Mouse (Mus musculus): ENCODE results near the gene Fam173b. TPM values are rescaled to one million over a fixed set of nuclear protein-coding genes. Genes with fewer than 3 reads are reported as not detected.
"Not testable (repeated sequence)": the region's sequence is repeated elsewhere in the genome, so short reads cannot be mapped to it uniquely, and the experiment has no call there.

The Fam173b gene
- total and polyA plus RNA-seq, 3 experiments, result 3.1 to 6.8 (median 6.6) TPM

DNA sequence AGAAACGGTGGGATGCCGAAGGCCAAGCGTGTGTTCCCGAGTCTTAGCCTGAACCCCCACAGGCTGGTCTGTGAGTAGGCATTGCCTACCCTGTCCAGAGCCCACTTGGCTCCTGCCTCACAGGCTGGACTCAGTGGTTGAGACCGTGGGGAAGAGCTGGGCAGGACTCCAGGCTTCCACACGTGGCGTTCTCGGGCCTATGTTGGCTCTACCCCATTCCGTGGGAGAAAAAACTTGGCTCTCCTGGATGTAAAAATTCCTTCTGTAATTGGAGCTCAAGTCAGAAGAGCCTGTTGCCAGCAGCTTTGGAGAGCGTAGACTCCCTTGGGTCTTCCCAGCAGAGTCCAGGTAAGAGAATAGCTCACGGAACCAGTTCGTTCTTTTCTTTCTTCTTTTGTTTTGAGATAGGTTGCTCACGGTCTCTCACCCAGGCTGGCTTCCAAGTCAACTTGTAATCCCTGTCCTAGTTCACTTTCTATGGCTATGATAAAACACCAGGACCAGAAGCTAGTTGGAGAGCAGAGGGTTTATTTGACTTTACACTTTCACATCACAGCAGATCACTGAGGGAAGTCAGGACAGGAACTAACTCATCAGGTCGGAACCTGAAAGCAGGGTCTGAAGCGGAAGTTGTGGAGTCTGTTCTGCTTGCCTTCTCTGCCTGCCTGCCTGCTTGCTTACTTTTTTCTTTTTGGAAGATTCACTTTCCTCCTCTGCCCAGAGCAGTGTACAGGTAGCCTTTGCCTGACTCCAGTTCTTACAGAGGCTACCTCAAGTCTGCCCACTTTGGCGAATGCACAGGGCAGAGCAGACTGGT is 29.5 kb upstream of the Fam173b start:
- Histone ChIP-seq H3K4me3 (ENCODE audit: low read depth, low read length) (no peak overlapping the region), H3K9me3 (replicated peaks) (no peaks in the 10 kb centered on the region), H3K27me3 (ENCODE audit: insufficient read depth, low read length) (peaks cover 18% of the 10 kb centered on the region), H3K4me1 (ENCODE audit: insufficient read depth, low read depth, low read length) (0 out of 2 replicates have a peak, but pooled peaks cover 5% of the 10 kb centered on the region), H3K36me3 (replicated peaks) (no peaks in the 10 kb centered on the region)
- ATAC-seq (ENCODE audit: extremely low read depth, insufficient number of reproducible peaks, low FRiP score, poor library complexity, severe bottlenecking), result no peak
- TF ChIP-seq TAL1 (conservative IDR thresholded peaks at IDR 0.05; ENCODE audit: low read depth, low read length), result no peak
- no peak for TF ChIP-seq GATA2 (IDR thresholded peaks at IDR 0.05; ENCODE audit: borderline replicate concordance, low read depth, low read length)
- TF ChIP-seq GATA1 (IDR thresholded peaks at IDR 0.05; ENCODE audit: borderline replicate concordance, low read length), result no peak
- no peak for TF ChIP-seq POLR2AphosphoS5 (IDR thresholded peaks at IDR 0.05; ENCODE audit: insufficient replicate concordance, low read depth, low read length)
- no peak for TF ChIP-seq CTCF (IDR thresholded peaks at IDR 0.05; ENCODE audit: low read depth, low read length)
- DNase-seq (ENCODE audit: low spot score), result no peak

- no peak for TF ChIP-seq TAL1 (conservative IDR thresholded peaks at IDR 0.05; ENCODE audit: low read depth, low read length)
- no peak for TF ChIP-seq GATA1 (IDR thresholded peaks at IDR 0.05; ENCODE audit: borderline replicate concordance, low read length)
- TF ChIP-seq GATA2 (IDR thresholded peaks at IDR 0.05; ENCODE audit: borderline replicate concordance, low read depth, low read length), result no peak
- no peak for TF ChIP-seq POLR2AphosphoS5 (IDR thresholded peaks at IDR 0.05; ENCODE audit: insufficient replicate concordance, low read depth, low read length)
- TF ChIP-seq CTCF (IDR thresholded peaks at IDR 0.05; ENCODE audit: low read depth, low read length), result no peak
- DNase-seq (ENCODE audit: low spot score) (no peak), ATAC-seq (ENCODE audit: extremely low read depth, insufficient number of reproducible peaks, low FRiP score, poor library complexity, severe bottlenecking) (peak; percentile 69)
- peaks cover 18% of the 10 kb centered on the region for H3K27me3 ChIP-seq (ENCODE audit: insufficient read depth, low read length)
- no peak overlapping the region for H3K4me3 ChIP-seq (ENCODE audit: low read depth, low read length)
- peaks cover 3% of the 10 kb centered on the region; the same call in 1 of the 2 replicates for H3K4me1 ChIP-seq (ENCODE audit: insufficient read depth, low read depth, low read length)
- H3K36me3 ChIP-seq (replicated peaks), result no peaks in the 10 kb centered on the region
- H3K9me3 ChIP-seq (replicated peaks), result no peaks in the 10 kb centered on the region
These were observed 28.4 kb upstream of the Fam173b start for GRCm38 (mm10) chr15:31573287-31573686.

DNA sequence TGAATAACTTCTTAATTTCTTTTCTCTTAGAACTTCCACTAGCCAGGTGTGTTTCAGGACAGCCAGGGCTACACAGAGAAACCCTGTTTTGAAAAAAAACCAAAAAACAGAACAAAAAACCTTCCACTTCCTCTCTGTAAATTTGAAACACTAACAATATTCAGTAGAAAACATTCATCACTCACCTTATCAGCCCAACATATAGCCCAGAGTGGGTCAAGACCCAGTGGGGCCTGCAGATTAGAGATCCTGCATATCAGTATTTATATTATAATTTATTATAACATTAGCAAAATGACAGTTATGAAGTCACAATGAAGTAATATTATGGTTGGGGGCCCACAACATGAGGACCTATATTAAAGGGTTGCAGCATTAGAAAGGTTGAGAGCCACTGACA is 28.0 kb upstream of the Fam173b start:
- TF ChIP-seq TAL1 (conservative IDR thresholded peaks at IDR 0.05; ENCODE audit: low read depth, low read length) (no peak), CTCF (IDR thresholded peaks at IDR 0.05; ENCODE audit: low read depth, low read length) (no peak), POLR2AphosphoS5 (IDR thresholded peaks at IDR 0.05; ENCODE audit: insufficient replicate concordance, low read depth, low read length) (no peak), GATA1 (IDR thresholded peaks at IDR 0.05; ENCODE audit: borderline replicate concordance, low read length) (no peak), GATA2 (IDR thresholded peaks at IDR 0.05; ENCODE audit: borderline replicate concordance, low read depth, low read length) (no peak)
- peaks cover 3% of the 10 kb centered on the region; the same call in 1 of the 2 replicates for H3K4me1 ChIP-seq (ENCODE audit: insufficient read depth, low read depth, low read length)
- no peaks in the 10 kb centered on the region for H3K36me3 ChIP-seq (replicated peaks)
- H3K27me3 ChIP-seq (ENCODE audit: insufficient read depth, low read length), result peaks cover 16% of the 10 kb centered on the region
- ATAC-seq (ENCODE audit: extremely low read depth, insufficient number of reproducible peaks, low FRiP score, poor library complexity, severe bottlenecking) (no peak), DNase-seq (ENCODE audit: low spot score) (no peak)
- H3K4me3 ChIP-seq (ENCODE audit: low read depth, low read length), result no peak overlapping the region
- H3K9me3 ChIP-seq (replicated peaks), result no peaks in the 10 kb centered on the region

DNA sequence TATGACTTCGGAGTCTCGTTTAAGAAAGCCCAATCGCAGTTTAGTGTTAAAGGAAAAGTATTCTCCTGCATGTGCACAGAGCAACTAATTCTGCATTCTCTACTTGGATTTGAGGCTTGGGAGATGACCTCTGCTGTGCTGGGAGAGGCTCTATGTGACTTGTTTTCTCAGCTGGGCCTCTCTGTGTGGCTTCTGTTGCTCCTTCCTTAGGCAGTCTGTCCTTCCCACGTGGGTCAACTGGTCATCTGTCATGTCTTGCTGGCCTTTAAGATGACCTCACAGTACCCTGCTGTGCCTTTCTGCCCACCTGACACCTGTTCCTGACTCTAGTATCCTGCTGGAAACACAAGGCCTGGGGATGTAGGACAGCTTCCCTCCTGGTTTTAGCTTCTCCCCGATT is 25.6 kb upstream of the Fam173b start:
- Histone ChIP-seq H3K4me3 (ENCODE audit: low read depth, low read length) (no peak overlapping the region), H3K27me3 (ENCODE audit: insufficient read depth, low read length) (peaks cover 3% of the 10 kb centered on the region), H3K4me1 (ENCODE audit: insufficient read depth, low read depth, low read length) (peaks cover 3% of the 10 kb centered on the region; the same call in 1 of the 2 replicates), H3K9me3 (replicated peaks) (no peaks in the 10 kb centered on the region), H3K36me3 (replicated peaks) (no peaks in the 10 kb centered on the region)
- ATAC-seq (ENCODE audit: extremely low read depth, insufficient number of reproducible peaks, low FRiP score, poor library complexity, severe bottlenecking) (no peak), DNase-seq (ENCODE audit: low spot score) (no peak)
- TF ChIP-seq POLR2AphosphoS5 (IDR thresholded peaks at IDR 0.05; ENCODE audit: insufficient replicate concordance, low read depth, low read length), result no peak
- TF ChIP-seq CTCF (IDR thresholded peaks at IDR 0.05; ENCODE audit: low read depth, low read length), result no peak
- TF ChIP-seq GATA1 (IDR thresholded peaks at IDR 0.05; ENCODE audit: borderline replicate concordance, low read length), result no peak
- TF ChIP-seq TAL1 (conservative IDR thresholded peaks at IDR 0.05; ENCODE audit: low read depth, low read length), result no peak
- TF ChIP-seq GATA2 (IDR thresholded peaks at IDR 0.05; ENCODE audit: borderline replicate concordance, low read depth, low read length), result no peak

GRCm38 (mm10) chr15:31581086-31581485 is 20.6 kb upstream of the Fam173b start:
- not testable (repeated sequence) for H3K4me1 ChIP-seq (ENCODE audit: insufficient read depth, low read depth, low read length); DNase-seq (ENCODE audit: low spot score); H3K27me3 ChIP-seq (ENCODE audit: insufficient read depth, low read length); ATAC-seq (ENCODE audit: extremely low read depth, insufficient number of reproducible peaks, low FRiP score, poor library complexity, severe bottlenecking); H3K4me3 ChIP-seq (ENCODE audit: low read depth, low read length); H3K36me3 ChIP-seq (replicated peaks); H3K9me3 ChIP-seq (replicated peaks)

DNA sequence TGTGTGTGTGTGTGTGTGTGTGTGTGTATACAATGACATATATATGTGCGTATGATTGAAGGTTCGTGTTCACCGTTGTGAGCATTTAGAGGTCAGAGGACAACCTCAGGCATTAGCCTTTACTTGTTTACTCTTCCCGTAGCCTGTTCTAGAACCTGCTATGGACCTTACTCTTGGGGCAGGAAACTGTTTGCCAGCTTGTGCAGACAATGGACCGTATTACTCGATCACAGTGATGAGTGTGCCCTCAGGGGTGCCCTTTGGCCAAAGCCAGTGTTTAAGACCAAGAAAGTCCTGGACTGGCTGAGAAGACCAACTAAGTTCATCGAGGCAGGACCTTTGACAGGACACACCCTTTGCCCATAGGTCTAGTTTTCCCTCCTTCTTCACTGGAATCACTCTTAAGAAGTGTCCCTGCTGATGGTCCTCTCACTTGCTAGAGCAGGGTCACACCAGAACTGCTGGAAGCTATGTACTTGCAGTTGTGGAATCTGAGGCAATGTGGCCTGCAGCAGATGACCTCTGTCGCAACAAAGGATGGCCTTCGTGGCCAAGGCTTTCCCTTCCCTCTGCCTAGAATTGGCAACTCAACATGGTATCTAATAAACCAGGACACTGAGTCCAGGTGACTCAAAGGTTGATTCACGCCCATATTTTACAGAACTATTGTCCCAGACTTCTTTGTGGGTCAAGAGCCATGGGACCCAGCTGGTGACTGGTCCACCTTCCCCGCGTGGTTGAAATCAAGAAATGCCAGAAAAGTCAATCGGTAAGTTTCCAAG is 18.2 kb upstream of the Fam173b start:
- DNase-seq (ENCODE audit: low spot score), result no peak
- no peak for ATAC-seq (ENCODE audit: extremely low read depth, insufficient number of reproducible peaks, low FRiP score, poor library complexity, severe bottlenecking)
- H3K36me3 ChIP-seq (replicated peaks), result peaks cover 4% of the 10 kb centered on the region
- no peaks in the 10 kb centered on the region for H3K9me3 ChIP-seq (replicated peaks)
- TF ChIP-seq CTCF (IDR thresholded peaks at IDR 0.05; ENCODE audit: low read depth, low read length) (no peak), TAL1 (conservative IDR thresholded peaks at IDR 0.05; ENCODE audit: low read depth, low read length) (no peak), GATA2 (IDR thresholded peaks at IDR 0.05; ENCODE audit: borderline replicate concordance, low read depth, low read length) (no peak), GATA1 (IDR thresholded peaks at IDR 0.05; ENCODE audit: borderline replicate concordance, low read length) (no peak), POLR2AphosphoS5 (IDR thresholded peaks at IDR 0.05; ENCODE audit: insufficient replicate concordance, low read depth, low read length) (no peak)
- no peak overlapping the region for H3K4me3 ChIP-seq (ENCODE audit: low read depth, low read length)
- peaks cover 8% of the 10 kb centered on the region for H3K27me3 ChIP-seq (ENCODE audit: insufficient read depth, low read length)
- peaks cover 11% of the 10 kb centered on the region for H3K4me1 ChIP-seq (ENCODE audit: insufficient read depth, low read depth, low read length)

Data from G1E (cell line).